Mouse (Mus musculus) cerebellum, adult 9-11 months (tissue): ENCODE measurements around the gene Spcs2.
"Not testable (repeated sequence)": the region's sequence is repeated elsewhere in the genome, so short reads cannot be mapped to it uniquely, and the experiment has no call there.

ENCODE experiments used
- DNase-seq: peaks from one replicate; pipeline ENCODE4 v3.0.0; 2022

The Spcs2 gene

GRCm38 (mm10) chr7:99822426-99822825, 40.8 kb downstream of the Spcs2 start:
- DNase-seq: no peak

- DNase-seq: no peak
Observed at GRCm38 (mm10) chr7:99821953-99822352, 41.3 kb downstream of the Spcs2 start.

- DNase-seq: not testable (repeated sequence)
Observed at GRCm38 (mm10) chr7:99818181-99818725, 45.0 kb downstream of the Spcs2 start.

GRCm38 (mm10) chr7:99813394-99813793, 49.9 kb downstream of the Spcs2 start:
- no peak for DNase-seq

- DNase-seq: no peak
Observed at GRCm38 (mm10) chr7:99811661-99812060, 51.6 kb downstream of the Spcs2 start.

- DNase-seq: no peak
Observed at GRCm38 (mm10) chr7:99810814-99811213, 52.4 kb downstream of the Spcs2 start.

- not testable (repeated sequence) for DNase-seq
Observed at GRCm38 (mm10) chr7:99807043-99807442, 56.2 kb downstream of the Spcs2 start.

GRCm38 (mm10) chr7:99805340-99805739, 57.9 kb downstream of the Spcs2 start:
- DNase-seq: no peak

- not testable (repeated sequence) for DNase-seq
Observed at GRCm38 (mm10) chr7:99804033-99804432, 59.2 kb downstream of the Spcs2 start.

GRCm38 (mm10) chr7:99803535-99803934, 59.7 kb downstream of the Spcs2 start:
- no peak for DNase-seq

- no peak for DNase-seq
Observed at GRCm38 (mm10) chr7:99799118-99799517, 64.1 kb downstream of the Spcs2 start.

- peak; percentile 48 for DNase-seq
Observed at GRCm38 (mm10) chr7:99797911-99798647, 65.2 kb downstream of the Spcs2 start.

GRCm38 (mm10) chr7:99797261-99797660, 66.0 kb downstream of the Spcs2 start:
- DNase-seq: no peak

GRCm38 (mm10) chr7:99796471-99796870, 66.8 kb downstream of the Spcs2 start:
- peak; percentile 3 for DNase-seq

GRCm38 (mm10) chr7:99795192-99795981, 67.9 kb downstream of the Spcs2 start:
- peak; percentile 2 for DNase-seq

GRCm38 (mm10) chr7:99794096-99794495, 69.2 kb downstream of the Spcs2 start:
- DNase-seq: no peak

GRCm38 (mm10) chr7:99790816-99791215, 72.4 kb downstream of the Spcs2 start:
- DNase-seq: no peak

- DNase-seq: no peak
Observed at GRCm38 (mm10) chr7:99788563-99788962, 74.7 kb downstream of the Spcs2 start.

GRCm38 (mm10) chr7:99787935-99788334, 75.3 kb downstream of the Spcs2 start:
- DNase-seq: no peak
